Mouse (Mus musculus) forebrain, embryonic 14.5 days (tissue): ENCODE measurements at regions not wholly inside any gene's neighbourhood (a gene's known extent, or its start where the extent isn't known, plus 50 kb on each side); places are given as distances from the start of the nearest gene placed in this dataset.
A peak's percentile ranks its signal among the peaks of the same experiment; 100 is the strongest.

ENCODE experiments used
- ATAC-seq: fragments of 200-750 bp; cut with Nextera tagmentation; 2 replicates; pipeline ENCODE4 v1.8.0; 2017; ENCODE audit warnings: mild to moderate bottlenecking, moderate library complexity
- DNase-seq: peaks from one replicate; pipeline ENCODE4 v3.0.0-alpha.2; 2015; ENCODE audit warnings: low spot score
- H3K27ac ChIP-seq: fragments of 300-500 bp; sonication (generic); 2 replicates; pipeline ENCODE4 v1.5.1; 2014; ENCODE audit warnings: low read depth, mild to moderate bottlenecking, control low read depth, low read length, moderate library complexity
- H3K27me3 ChIP-seq: fragments of 300-500 bp; sonication (generic); replicated peaks from 2 replicates; pipeline ENCODE4 v1.6.1; 2014; ENCODE audit warnings: low read length, control low read depth, mixed read lengths; ENCODE audit not compliant: control insufficient read depth, insufficient read depth
- H3K36me3 ChIP-seq: fragments of 300-500 bp; sonication (generic); 2 replicates; pipeline ENCODE4 v1.6.1; 2014; ENCODE audit warnings: low read length, control low read depth; ENCODE audit not compliant: control insufficient read depth, insufficient read depth
- H3K4me1 ChIP-seq: fragments of 300-500 bp; sonication (generic); 2 replicates; pipeline ENCODE4 v1.6.1; 2014; ENCODE audit warnings: antibody characterized with exemption, low read length, control low read depth; ENCODE audit not compliant: control insufficient read depth, insufficient read depth
- H3K4me2 ChIP-seq: fragments of 300-500 bp; sonication (generic); 2 replicates; pipeline ENCODE4 v1.6.1; 2014; ENCODE audit warnings: mild to moderate bottlenecking, control low read depth, low read length
- H3K4me3 ChIP-seq: fragments of 300-500 bp; sonication (generic); 2 replicates; pipeline ENCODE4 v1.5.1; 2014; ENCODE audit warnings: low read depth, low read length, control low read depth
- H3K9ac ChIP-seq: fragments of 300-500 bp; sonication (generic); 2 replicates; pipeline ENCODE4 v1.6.1; 2014; ENCODE audit warnings: mild to moderate bottlenecking, low read length, control low read depth, moderate library complexity
- H3K9me3 ChIP-seq: fragments of 300-500 bp; sonication (generic); replicated peaks from 2 replicates; pipeline ENCODE4 v1.6.1; 2016; ENCODE audit warnings: low read length, control low read depth, mixed read lengths; ENCODE audit not compliant: control insufficient read depth
- WGBS: fragments of 180-500 bp; shearing (Covaris S2); extraction: QIAGEN DNeasy Blood & Tissue Kit; methylation state at CpG from one replicate; pipeline ENCODE4 v1.1.7; 2014; 5-methylcytosine and 5-hydroxymethylcytosine counted together

DNA sequence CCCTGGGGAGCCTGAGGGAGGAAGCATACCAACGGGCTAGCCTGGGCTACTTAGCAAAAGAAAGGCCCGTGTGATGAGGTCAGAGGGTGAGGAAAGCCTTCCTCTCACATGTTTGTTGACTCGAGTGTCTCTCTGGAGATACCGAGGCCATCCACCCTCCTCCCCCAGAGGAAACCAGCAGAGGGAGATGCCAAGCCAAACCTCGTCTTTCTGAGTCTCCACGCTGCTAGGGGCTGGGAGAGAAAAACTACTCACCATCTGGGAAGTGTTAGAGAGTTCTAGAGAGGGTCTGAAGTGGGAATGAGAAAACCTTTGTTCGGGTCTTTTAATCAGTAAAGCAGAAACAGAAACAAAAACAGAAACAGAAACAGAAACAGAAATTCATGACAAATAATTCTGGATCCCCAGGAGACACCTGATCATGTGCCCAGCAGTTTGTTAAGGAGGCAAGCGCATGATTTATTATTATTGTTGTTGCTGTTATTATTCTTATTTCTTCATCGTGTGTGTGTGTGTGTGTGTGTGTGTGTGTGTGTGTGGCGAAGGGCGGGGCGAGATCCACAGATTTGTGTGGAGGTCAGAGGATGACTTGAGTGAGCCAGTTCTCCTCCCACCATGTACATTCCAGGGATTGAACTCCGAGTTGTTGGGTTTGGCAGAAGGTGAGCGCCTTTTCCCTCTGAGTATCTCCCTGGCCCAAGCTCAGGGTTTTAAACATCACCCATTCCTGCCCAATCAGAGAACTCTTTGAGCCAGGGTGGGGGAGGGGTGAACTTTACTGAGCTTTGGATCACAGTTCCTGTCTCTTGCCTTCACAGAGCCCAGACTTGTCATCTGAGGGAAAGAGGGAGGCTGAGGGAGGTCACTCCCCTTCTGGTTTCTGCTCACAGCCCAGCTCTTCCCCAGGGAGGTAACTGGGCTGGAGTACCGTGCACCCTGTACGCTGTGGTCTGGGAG lies 104.2 kb downstream of the Zfp36l2 start:
- Histone ChIP-seq H3K27ac (no peak overlapping the region), H3K9me3 (no peaks in the 10 kb centered on the region), H3K4me2 (no peak overlapping the region), H3K36me3 (no peaks in the 10 kb centered on the region), H3K27me3 (no peaks in the 10 kb centered on the region), H3K9ac (no peak overlapping the region), H3K4me1 (peaks cover 21% of the 10 kb centered on the region), H3K4me3 (no peak overlapping the region)
- ATAC-seq (no peak), DNase-seq (no peak)
- WGBS: 79% methylated on average over 16 of the region's 16 CpGs

DNA sequence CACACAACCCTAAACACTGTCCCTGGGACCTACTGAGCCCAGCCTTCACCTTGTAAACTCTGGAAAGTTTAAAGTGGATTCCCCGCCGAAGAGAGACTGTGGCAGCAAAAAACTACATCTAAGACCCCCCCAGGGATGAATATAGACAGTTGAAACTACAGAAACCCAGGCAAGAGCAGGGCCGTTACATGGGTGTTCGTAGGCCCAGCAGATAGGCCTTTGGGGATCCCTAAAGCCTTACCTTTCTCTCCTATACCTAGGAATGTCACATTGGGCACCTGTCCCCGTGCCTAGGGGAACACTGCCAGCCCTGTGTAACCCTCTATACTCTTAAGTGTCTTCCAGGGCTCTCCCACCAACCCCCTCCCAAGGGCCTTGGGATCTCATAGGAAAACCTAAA lies 105.2 kb downstream of the Zfp36l2 start:
- no peak for ATAC-seq

DNA sequence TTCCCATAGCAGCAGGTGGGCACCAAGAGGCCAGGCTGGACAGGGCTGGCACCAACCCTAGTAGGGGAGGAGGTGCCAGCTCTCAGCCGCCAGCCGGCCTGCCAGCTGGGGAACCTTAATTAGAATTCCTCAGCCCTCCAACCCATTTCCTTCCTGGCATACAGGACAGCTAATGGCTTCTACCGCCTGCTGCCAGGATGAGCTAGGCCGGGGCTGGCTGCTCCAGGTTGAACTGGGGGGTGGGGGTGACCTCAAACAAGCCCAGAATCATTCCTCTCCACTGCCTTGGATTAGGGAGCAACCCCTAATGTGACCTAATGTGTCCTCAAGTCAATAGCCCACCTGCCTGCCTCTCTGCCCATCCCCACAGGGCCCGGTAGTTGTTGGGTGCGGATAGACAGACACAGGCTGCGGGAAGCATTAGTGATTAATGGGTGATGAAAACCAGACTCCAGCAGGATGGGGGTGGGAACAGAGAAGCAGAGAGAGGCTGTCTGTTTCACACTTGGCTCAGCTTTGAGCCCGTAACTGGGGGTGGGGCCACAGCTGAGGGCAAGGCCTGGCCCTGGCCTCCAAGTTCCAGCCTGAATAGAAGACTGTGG lies 105.9 kb downstream of the Zfp36l2 start:
- Histone ChIP-seq H3K9ac (no peak overlapping the region), H3K4me3 (no peak overlapping the region), H3K27me3 (no peaks in the 10 kb centered on the region), H3K27ac (peak overlapping the region; percentile 61), H3K4me2 (no peak overlapping the region), H3K9me3 (no peaks in the 10 kb centered on the region), H3K4me1 (peaks cover 21% of the 10 kb centered on the region), H3K36me3 (no peaks in the 10 kb centered on the region)
- ATAC-seq (peak; percentile 87), DNase-seq (peak; percentile 89)
- WGBS: 32% methylated on average over 8 of the region's 8 CpGs

More for the DNA sequence above, 105.2 kb downstream of the Zfp36l2 start:
- no peaks in the 10 kb centered on the region for H3K9me3 ChIP-seq
- H3K4me1 ChIP-seq: peaks cover 21% of the 10 kb centered on the region
- H3K9ac ChIP-seq: no peak overlapping the region
- WGBS: 92% methylated on average over 5 of the region's 5 CpGs
- no peak overlapping the region for H3K4me3 ChIP-seq
- H3K27ac ChIP-seq: peak overlapping the region; percentile 61
- no peak overlapping the region for H3K4me2 ChIP-seq
- no peak for DNase-seq
- H3K27me3 ChIP-seq: no peaks in the 10 kb centered on the region
- H3K36me3 ChIP-seq: no peaks in the 10 kb centered on the region

DNA sequence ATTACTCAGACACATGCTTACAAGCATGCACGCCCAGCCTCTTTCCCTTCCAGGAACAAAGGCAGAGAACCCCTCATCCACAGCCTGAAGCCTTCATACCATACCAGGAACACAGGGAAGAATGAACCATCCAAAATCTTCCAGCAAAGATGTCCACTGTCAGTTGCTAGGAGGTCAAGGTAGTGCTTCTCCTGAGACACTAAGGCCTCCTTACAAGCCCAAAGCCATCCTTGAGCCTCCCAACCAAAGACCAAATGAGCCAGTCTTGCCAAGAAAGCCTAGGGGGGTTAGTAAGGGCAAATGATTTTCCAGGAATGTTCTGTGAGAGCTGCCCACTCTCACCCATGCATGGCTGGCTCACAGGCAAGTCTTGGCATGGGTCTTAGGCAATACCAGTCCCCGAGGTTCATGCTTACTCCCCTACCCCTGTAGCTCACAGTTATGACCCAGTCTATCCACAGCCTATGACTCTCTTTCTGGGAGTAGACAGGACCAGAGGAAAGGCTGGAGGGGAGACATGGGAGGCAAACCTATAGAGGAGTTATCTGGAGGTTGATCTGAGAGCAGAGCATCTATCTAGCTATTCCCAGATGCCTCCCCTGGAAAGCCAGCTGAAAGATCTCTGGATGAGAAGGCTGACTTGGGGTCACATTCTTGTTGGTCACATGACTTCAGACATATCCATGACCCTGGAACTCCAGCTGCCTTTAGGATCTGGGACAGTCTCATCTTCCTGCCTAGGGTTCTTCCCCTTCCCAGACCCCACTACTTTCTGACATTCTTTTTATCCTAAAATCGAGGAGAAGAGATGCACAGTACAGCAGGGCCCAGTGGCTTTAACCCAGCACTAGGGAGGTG lies 112.4 kb downstream of the Zfp36l2 start:
- ATAC-seq: no peak
- Histone ChIP-seq H3K9me3 (no peaks in the 10 kb centered on the region), H3K9ac (no peak overlapping the region), H3K4me3 (no peak overlapping the region), H3K27me3 (no peaks in the 10 kb centered on the region), H3K27ac (no peak overlapping the region), H3K4me1 (no peaks in the 10 kb centered on the region), H3K4me2 (no peak overlapping the region), H3K36me3 (no peaks in the 10 kb centered on the region)
- WGBS: 72% methylated on average over 3 of the region's 3 CpGs
- DNase-seq: no peak

DNA sequence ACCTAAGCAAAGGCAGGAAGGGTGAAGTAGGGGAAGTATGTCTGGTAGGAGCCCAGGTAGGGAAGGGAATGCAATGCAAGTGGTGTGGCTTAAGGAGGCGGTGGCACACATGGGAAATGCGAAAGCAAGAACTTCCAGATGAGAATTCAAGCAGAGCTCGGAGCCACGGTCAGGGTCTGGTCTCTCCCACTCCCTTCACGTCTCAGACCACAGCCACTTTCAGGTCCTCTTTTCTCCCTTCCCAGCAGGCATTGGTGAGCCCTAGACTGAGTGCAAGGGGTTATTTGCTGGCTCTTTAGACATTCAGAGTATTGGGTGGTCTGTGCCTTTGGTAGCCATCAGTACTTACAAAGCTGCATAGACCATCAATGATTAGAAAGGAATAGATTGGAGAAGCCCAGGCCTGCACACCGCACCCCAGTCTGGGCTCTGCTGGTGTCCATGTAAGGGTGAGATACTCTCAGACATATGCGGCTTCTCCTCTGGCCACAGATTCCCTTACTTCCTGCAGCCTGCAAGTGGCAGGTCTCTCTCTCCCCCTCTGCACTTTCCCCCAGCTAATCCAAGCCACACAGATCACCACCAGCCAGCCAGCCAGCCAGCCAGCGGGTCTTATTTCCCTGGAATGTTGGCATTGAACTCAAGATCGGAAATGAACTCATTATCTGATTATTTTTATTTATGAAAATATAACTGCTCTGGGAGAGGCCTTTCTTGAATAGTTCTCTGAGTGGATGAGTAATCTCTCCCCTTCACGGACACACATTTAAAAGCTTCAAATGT lies 113.6 kb downstream of the Zfp36l2 start:
- H3K4me1 ChIP-seq: no peaks in the 10 kb centered on the region
- no peaks in the 10 kb centered on the region for H3K9me3 ChIP-seq
- no peaks in the 10 kb centered on the region for H3K27me3 ChIP-seq
- H3K9ac ChIP-seq: no peak overlapping the region
- no peak overlapping the region for H3K27ac ChIP-seq
- ATAC-seq (no peak), DNase-seq (no peak)
- 83% methylated on average over 10 of the region's 10 CpGs for WGBS
- H3K4me3 ChIP-seq: no peak overlapping the region
- H3K4me2 ChIP-seq: no peak overlapping the region
- no peaks in the 10 kb centered on the region for H3K36me3 ChIP-seq

DNA sequence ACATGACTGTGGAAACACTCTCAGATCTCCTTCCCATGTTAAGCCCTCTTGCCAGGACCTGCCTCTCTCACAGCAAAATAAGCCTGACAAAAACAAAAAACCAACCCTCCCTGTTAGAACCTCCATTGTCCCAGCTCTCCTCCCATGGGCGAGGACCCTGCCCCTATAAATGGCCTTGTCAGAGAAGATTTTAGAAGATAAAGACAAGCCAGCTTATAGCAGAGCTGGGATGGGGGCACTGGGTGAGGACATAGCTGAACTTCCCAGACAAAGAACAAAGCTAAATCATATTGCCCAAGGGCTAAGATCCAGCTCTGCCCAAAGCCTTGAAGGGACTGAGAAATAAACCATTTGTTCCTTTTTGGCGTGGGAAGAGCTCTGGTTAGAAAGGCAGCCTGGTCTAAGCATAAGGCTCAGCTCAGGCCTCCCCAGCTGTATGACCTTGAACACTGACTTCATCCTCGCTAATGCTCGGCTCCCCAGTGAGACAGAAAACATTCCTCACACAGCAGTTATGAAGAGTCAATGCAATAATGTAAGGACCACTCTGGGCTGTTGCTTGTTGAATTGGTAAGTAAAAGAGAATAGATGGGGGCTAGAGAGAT lies 115.2 kb downstream of the Zfp36l2 start:
- Histone ChIP-seq H3K9ac (no peak overlapping the region), H3K9me3 (no peaks in the 10 kb centered on the region), H3K4me1 (no peaks in the 10 kb centered on the region), H3K4me3 (no peak overlapping the region), H3K4me2 (no peak overlapping the region), H3K27ac (no peak overlapping the region), H3K36me3 (no peaks in the 10 kb centered on the region), H3K27me3 (no peaks in the 10 kb centered on the region)
- ATAC-seq (no peak), DNase-seq (no peak)
- WGBS: 47% methylated on average over 4 of the region's 4 CpGs

DNA sequence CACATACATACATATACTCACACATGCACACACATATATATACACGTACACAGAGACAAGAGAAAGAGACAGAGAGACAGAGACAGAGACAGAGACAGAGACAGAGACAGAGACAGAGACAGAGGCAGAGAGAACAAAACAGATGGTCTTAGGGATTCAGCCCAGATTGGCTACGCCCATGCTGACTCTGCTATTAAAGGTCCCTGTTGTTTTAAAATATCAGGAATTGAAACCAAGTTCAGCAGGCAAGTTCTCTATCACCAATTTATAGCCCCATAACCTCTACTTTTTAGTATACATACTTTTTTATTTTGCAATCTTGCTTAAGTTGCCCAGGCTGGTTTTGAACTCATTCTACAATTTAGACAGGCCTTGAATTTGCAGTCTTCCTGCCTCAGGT lies 115.9 kb downstream of the Zfp36l2 start:
- Histone ChIP-seq H3K4me2 (no peak overlapping the region), H3K4me3 (no peak overlapping the region), H3K9ac (no peak overlapping the region), H3K36me3 (no peaks in the 10 kb centered on the region), H3K4me1 (no peaks in the 10 kb centered on the region), H3K9me3 (no peaks in the 10 kb centered on the region), H3K27ac (no peak overlapping the region), H3K27me3 (no peaks in the 10 kb centered on the region)
- 89% methylated on average over 2 of the region's 2 CpGs for whole genome bisulfite sequencing
- ATAC-seq (no peak), DNase-seq (no peak)

DNA sequence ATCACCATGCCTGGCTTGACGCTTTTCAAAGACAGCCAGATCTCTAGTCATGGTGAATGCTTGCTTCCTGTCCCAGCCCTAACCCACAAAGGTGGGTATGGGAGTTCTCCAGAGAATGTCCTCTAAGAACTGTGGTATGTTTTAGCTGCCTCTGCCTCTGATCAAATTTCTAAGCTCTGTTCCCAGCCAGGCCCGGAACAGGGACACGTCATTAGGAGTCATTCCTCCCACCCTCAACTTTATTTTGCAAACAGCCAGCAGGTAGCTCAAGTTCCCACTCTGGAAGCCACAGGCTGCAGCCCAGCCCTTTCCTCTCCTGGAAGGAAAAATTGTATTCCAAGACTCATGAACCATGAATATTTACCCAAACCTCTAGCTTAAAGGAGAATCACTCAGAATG lies 117.2 kb downstream of the Zfp36l2 start:
- WGBS: 88% methylated on average over 3 of the region's 3 CpGs
- Histone ChIP-seq H3K4me3 (no peak overlapping the region), H3K27ac (no peak overlapping the region), H3K27me3 (no peaks in the 10 kb centered on the region), H3K4me2 (no peak overlapping the region), H3K4me1 (no peaks in the 10 kb centered on the region), H3K9me3 (no peaks in the 10 kb centered on the region), H3K36me3 (no peaks in the 10 kb centered on the region), H3K9ac (no peak overlapping the region)
- DNase-seq: no peak
- no peak for ATAC-seq
